8 mouse cellular contexts compared by ENCODE assay signal in the genomic region with DNA sequence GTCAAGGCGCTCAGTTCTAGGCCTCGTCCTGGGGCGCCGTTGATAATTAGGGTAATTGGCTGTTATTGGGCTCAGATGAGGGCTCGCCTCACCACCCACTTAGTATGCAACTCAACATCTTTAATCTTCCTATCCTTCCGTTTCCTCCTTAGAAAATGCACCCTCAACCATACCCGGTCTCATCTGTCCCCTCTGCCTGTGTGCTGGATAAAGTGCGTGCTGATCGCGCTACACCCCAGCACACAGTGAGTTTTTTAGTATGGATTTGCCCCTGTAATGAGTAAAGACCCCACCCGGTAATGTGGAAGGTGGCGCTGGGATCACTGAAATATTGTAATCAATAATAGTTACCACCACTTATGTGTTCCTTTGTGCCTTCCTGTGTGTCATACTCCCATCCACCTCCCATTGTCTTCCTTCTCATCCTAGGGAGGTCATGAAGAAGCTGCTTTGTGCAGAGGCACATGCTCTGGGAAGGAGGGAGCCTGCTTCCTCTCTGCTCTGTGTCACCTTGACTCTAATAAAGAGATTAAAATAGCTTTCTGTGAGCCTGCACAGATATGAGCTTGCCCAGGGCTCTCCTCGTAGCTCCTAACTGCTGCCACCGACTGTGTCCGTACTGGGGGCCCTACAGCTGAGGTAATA. TPM values are rescaled to one million over a fixed set of nuclear protein-coding genes. Genes with fewer than 3 reads are reported as not detected.
DNase-seq lines count a peak whose midpoint lies in the region; ATAC-seq and TF ChIP-seq lines count a peak whose summit lies in the region.

No protein-coding gene starts in this region.

- H3K9me3 ChIP-seq in intestine, postnatal 0 days (ENCODE audit: control insufficient read depth), result no peaks in the 10 kb centered on the region
- H3K9me3 ChIP-seq in neural tube, embryonic 15.5 days (replicated peaks), result no peaks in the 10 kb centered on the region

- H3K4me2 ChIP-seq in intestine, postnatal 0 days (replicated peaks; ENCODE audit: low read depth), result peak overlapping the region; percentile 90
- peak overlapping the region; percentile 85 for H3K4me2 ChIP-seq in neural tube, embryonic 15.5 days

- WGBS in thymus, adult 2 months, result 7% methylated on average over 15 of the region's 15 CpGs
- WGBS in intestine, postnatal 0 days, result 2% methylated on average over 15 of the region's 15 CpGs
- WGBS in neural tube, embryonic 15.5 days, result 8% methylated on average over 15 of the region's 15 CpGs

- H3K27ac ChIP-seq in thymus, adult 2 months (ENCODE audit: control insufficient read depth, insufficient read depth, low read length), result no peak overlapping the region
- no peak overlapping the region for H3K27ac ChIP-seq in embryonic fibroblast, embryonic 13.5 days (ENCODE audit: insufficient read depth, low read length)
- H3K27ac ChIP-seq in intestine, postnatal 0 days (ENCODE audit: low read depth, low read length), result peak overlapping the region; percentile 46; the same call in 1 of the 2 replicates
- H3K27ac ChIP-seq in neural tube, embryonic 15.5 days (replicated peaks), result peak overlapping the region; percentile 87

- no peak for ATAC-seq in intestine, postnatal 0 days
- ATAC-seq in neural tube, embryonic 15.5 days (ENCODE audit: low FRiP score), result peak; percentile 8

- no peaks in the 10 kb centered on the region for H3K27me3 ChIP-seq in thymus, adult 2 months (ENCODE audit: control insufficient read depth, insufficient read depth, low read length)
- H3K27me3 ChIP-seq in intestine, postnatal 0 days (replicated peaks; ENCODE audit: control insufficient read depth, insufficient read depth, low read length), result no peaks in the 10 kb centered on the region
- H3K27me3 ChIP-seq in neural tube, embryonic 15.5 days (replicated peaks), result no peaks in the 10 kb centered on the region

- no peaks in the 10 kb centered on the region for H3K36me3 ChIP-seq in thymus, adult 2 months (ENCODE audit: control insufficient read depth, insufficient read depth, low read length)
- H3K36me3 ChIP-seq in intestine, postnatal 0 days (ENCODE audit: control insufficient read depth, insufficient read depth), result no peaks in the 10 kb centered on the region
- H3K36me3 ChIP-seq in neural tube, embryonic 15.5 days, result no peaks in the 10 kb centered on the region

- no peak for TF ChIP-seq CTCF in thymus, adult 2 months (IDR thresholded peaks at IDR 0.05; ENCODE audit: borderline replicate concordance, control insufficient read depth, extremely low read depth, insufficient read depth, low read length, poor library complexity)
- no peak for TF ChIP-seq CTCF in embryonic fibroblast, embryonic 13.5 days (IDR thresholded peaks at IDR 0.05; ENCODE audit: borderline replicate concordance, insufficient read depth, low read length)
- TF ChIP-seq CTCF in intestine, postnatal 0 days (IDR thresholded peaks at IDR 0.05; ENCODE audit: low read depth), result no peak

- H3K4me3 ChIP-seq in thymus, adult 2 months (ENCODE audit: control insufficient read depth, insufficient read depth, low read length), result peak overlapping the region; percentile 95
- peak overlapping the region; percentile 68 for H3K4me3 ChIP-seq in embryonic fibroblast, embryonic 13.5 days (ENCODE audit: insufficient read depth, low read length)
- H3K4me3 ChIP-seq in intestine, postnatal 0 days (ENCODE audit: low read depth, low read length), result peak overlapping the region; percentile 83
- H3K4me3 ChIP-seq in neural tube, embryonic 15.5 days (replicated peaks), result peak overlapping the region; percentile 70

- TF ChIP-seq POLR2A in thymus, adult 2 months (IDR thresholded peaks at IDR 0.05; ENCODE audit: control insufficient read depth, extremely low read depth, insufficient read depth, low read length, poor library complexity), result no peak
- TF ChIP-seq POLR2A in embryonic fibroblast, embryonic 13.5 days (IDR thresholded peaks at IDR 0.05; ENCODE audit: low read depth, low read length), result no peak

- H3K4me1 ChIP-seq in thymus, adult 2 months (replicated peaks; ENCODE audit: control insufficient read depth, insufficient read depth, low read length), result peaks cover 20% of the 10 kb centered on the region
- no peaks in the 10 kb centered on the region for H3K4me1 ChIP-seq in embryonic fibroblast, embryonic 13.5 days (ENCODE audit: control insufficient read depth, insufficient read depth, low read length)
- H3K4me1 ChIP-seq in intestine, postnatal 0 days (replicated peaks; ENCODE audit: control insufficient read depth, insufficient read depth, low read length), result 0 out of 2 replicates have a peak, but pooled peaks cover 5% of the 10 kb centered on the region
- H3K4me1 ChIP-seq in neural tube, embryonic 15.5 days, result peaks cover 22% of the 10 kb centered on the region

- DNase-seq in thymus, adult 2 months, result no peak
- DNase-seq in thymus, postnatal 36 days, result no peak
- no peak for DNase-seq in urinary bladder, adult 2 months (ENCODE audit: low spot score)
- no peak for DNase-seq in kidney, postnatal 10 days
- no peak for DNase-seq in testis, postnatal 14 days (ENCODE audit: low spot score)

- H3K9ac ChIP-seq in intestine, postnatal 0 days (ENCODE audit: low read depth, low read length), result peak overlapping the region; percentile 54
- peak overlapping the region; percentile 81 for H3K9ac ChIP-seq in neural tube, embryonic 15.5 days (replicated peaks)

RNA-seq across cellular contexts. Expression of gene Trappc6a, which starts 0.9 kb away (rescaled TPM):
- 86.7 and 90.2 TPM in 2 replicates for polyA plus RNA-seq in thymus, adult 2 months (2012; rRNA removed)
- 15.2 and 23.4 TPM in 2 replicates for polyA plus RNA-seq in embryonic fibroblast, embryonic 13.5 days (2011; ENCODE audit: insufficient read length, low read depth, missing spikeins)
- 108 and 118 TPM in 2 replicates for polyA plus RNA-seq in intestine, postnatal 0 days (2015; fragmentation: Nextera tagmentation; extraction: Ambion mirVana)
- polyA plus RNA-seq in neural tube, embryonic 15.5 days (2015; fragmentation: Nextera tagmentation; extraction: Ambion mirVana), result 39.2 and 58.6 TPM in 2 replicates
- 58.7 and 77.3 TPM in 2 replicates for polyA plus RNA-seq in urinary bladder, adult 2 months (2012; rRNA removed)

RNA-seq across cellular contexts. Expression of gene Bloc1s3, which starts 0.9 kb away (rescaled TPM):
- polyA plus RNA-seq in thymus, adult 2 months (2012; rRNA removed), result 13.2 and 15.5 TPM in 2 replicates
- 5.9 and 6.1 TPM in 2 replicates for polyA plus RNA-seq in embryonic fibroblast, embryonic 13.5 days (2011; ENCODE audit: insufficient read length, low read depth, missing spikeins)
- 3.4 TPM in 2 replicates for polyA plus RNA-seq in intestine, postnatal 0 days (2015; fragmentation: Nextera tagmentation; extraction: Ambion mirVana)
- polyA plus RNA-seq in neural tube, embryonic 15.5 days (2015; fragmentation: Nextera tagmentation; extraction: Ambion mirVana), result 3.9 and 5.0 TPM in 2 replicates
- polyA plus RNA-seq in urinary bladder, adult 2 months (2012; rRNA removed), result 6.6 and 7.4 TPM in 2 replicates

RNA-seq across cellular contexts. Expression of gene Nkpd1, which starts 8.6 kb away (rescaled TPM):
- 1.1 and 1.2 TPM in 2 replicates for polyA plus RNA-seq in thymus, adult 2 months (2012; rRNA removed)
- polyA plus RNA-seq in embryonic fibroblast, embryonic 13.5 days (2011; ENCODE audit: insufficient read length, low read depth, missing spikeins), result not detected in 2 replicates
- not detected in 2 replicates for polyA plus RNA-seq in intestine, postnatal 0 days (2015; fragmentation: Nextera tagmentation; extraction: Ambion mirVana)
- polyA plus RNA-seq in neural tube, embryonic 15.5 days (2015; fragmentation: Nextera tagmentation; extraction: Ambion mirVana), result 1.2 and 1.5 TPM in 2 replicates
- 1.5 and 1.6 TPM in 2 replicates for polyA plus RNA-seq in urinary bladder, adult 2 months (2012; rRNA removed)

RNA-seq across cellular contexts. Expression of gene Exoc3l2, which starts 45.9 kb away (rescaled TPM):
- 0.94 and 1.0 TPM in 2 replicates for polyA plus RNA-seq in thymus, adult 2 months (2012; rRNA removed)
- polyA plus RNA-seq in embryonic fibroblast, embryonic 13.5 days (2011; ENCODE audit: insufficient read length, low read depth, missing spikeins), result not detected in 2 replicates
- 1.1 and 1.9 TPM in 2 replicates for polyA plus RNA-seq in intestine, postnatal 0 days (2015; fragmentation: Nextera tagmentation; extraction: Ambion mirVana)
- 1.5 and 1.8 TPM in 2 replicates for polyA plus RNA-seq in neural tube, embryonic 15.5 days (2015; fragmentation: Nextera tagmentation; extraction: Ambion mirVana)
- 8.4 and 10.2 TPM in 2 replicates for polyA plus RNA-seq in urinary bladder, adult 2 months (2012; rRNA removed)

RNA-seq across cellular contexts. Expression of gene Mark4, which starts 50.4 kb away (rescaled TPM):
- polyA plus RNA-seq in thymus, adult 2 months (2012; rRNA removed), result 36.3 and 48.8 TPM in 2 replicates
- polyA plus RNA-seq in embryonic fibroblast, embryonic 13.5 days (2011; ENCODE audit: insufficient read length, low read depth, missing spikeins), result 27.4 and 29.1 TPM in 2 replicates
- polyA plus RNA-seq in intestine, postnatal 0 days (2015; fragmentation: Nextera tagmentation; extraction: Ambion mirVana), result 4.2 and 4.7 TPM in 2 replicates
- 15.4 and 16.5 TPM in 2 replicates for polyA plus RNA-seq in neural tube, embryonic 15.5 days (2015; fragmentation: Nextera tagmentation; extraction: Ambion mirVana)
- 13.3 and 19.4 TPM in 2 replicates for polyA plus RNA-seq in urinary bladder, adult 2 months (2012; rRNA removed)

Comparison
In these comparisons a context has a peak if more than half of its experiments do, and no peak if none do; other contexts are left out.
1. H3K27ac ChIP-seq: peak in intestine, postnatal 0 days (single experiment) and neural tube, embryonic 15.5 days (single experiment); none in thymus, adult 2 months (single experiment) and embryonic fibroblast, embryonic 13.5 days (single experiment).
2. Peak in every context shown above with its lines, with median percentiles within 50 percentile points of each other: H3K4me3 ChIP-seq.